Mouse (Mus musculus): ENCODE measurements around the gene Ttc30a2. TPM values are rescaled to one million over a fixed set of nuclear protein-coding genes. Genes with fewer than 3 reads are reported as not detected.

Ttc30a2 gene
- total RNA-seq, 4 experiments from 2014 or later = 0.41 to 0.84 TPM; not detected in 2

- no peak for DNase-seq (ENCODE audit: low spot score in 2 of 2)
Measured at GRCm38 (mm10) chr2:75929786-75930444, 48.1 kb downstream of the Ttc30a2 start.

GRCm38 (mm10) chr2:75929141-75929540 is 48.8 kb downstream of the Ttc30a2 start:
- no peak for DNase-seq (ENCODE audit: low spot score in 2 of 2)

- no peak for DNase-seq (ENCODE audit: low spot score in 2 of 2)
Measured at GRCm38 (mm10) chr2:75928011-75928410, 50.0 kb downstream of the Ttc30a2 start.

GRCm38 (mm10) chr2:75926061-75926460 is 51.9 kb downstream of the Ttc30a2 start:
- DNase-seq (ENCODE audit: low spot score in 2 of 2) = no peak

Other genes starting within 250 kb of the Ttc30a2 start
- 10 to 100 TPM; 32.0 to 42.5 (median 34.6) TPM for gene Agps, start 146.0 kb downstream of the Ttc30a2 start, total RNA-seq (2022)
- 10 to 100 TPM; 12.4 to 14.1 (median 13.8) TPM for gene Ttc30b, start 39.6 kb downstream of the Ttc30a2 start, total RNA-seq (2022)
- 1 to 10 TPM; 3.0 to 3.7 (median 3.2) TPM for gene Ttc30a1, start 3.8 kb upstream of the Ttc30a2 start, total RNA-seq (2022)